Mouse (Mus musculus) lung, postnatal 36 days (tissue): ENCODE results near the gene Fsip1.

Source experiments
- DNase-seq: peaks from one replicate; pipeline ENCODE4 v3.0.0; 2022; ENCODE audit warnings: mixed read lengths

The Fsip1 gene

DNA sequence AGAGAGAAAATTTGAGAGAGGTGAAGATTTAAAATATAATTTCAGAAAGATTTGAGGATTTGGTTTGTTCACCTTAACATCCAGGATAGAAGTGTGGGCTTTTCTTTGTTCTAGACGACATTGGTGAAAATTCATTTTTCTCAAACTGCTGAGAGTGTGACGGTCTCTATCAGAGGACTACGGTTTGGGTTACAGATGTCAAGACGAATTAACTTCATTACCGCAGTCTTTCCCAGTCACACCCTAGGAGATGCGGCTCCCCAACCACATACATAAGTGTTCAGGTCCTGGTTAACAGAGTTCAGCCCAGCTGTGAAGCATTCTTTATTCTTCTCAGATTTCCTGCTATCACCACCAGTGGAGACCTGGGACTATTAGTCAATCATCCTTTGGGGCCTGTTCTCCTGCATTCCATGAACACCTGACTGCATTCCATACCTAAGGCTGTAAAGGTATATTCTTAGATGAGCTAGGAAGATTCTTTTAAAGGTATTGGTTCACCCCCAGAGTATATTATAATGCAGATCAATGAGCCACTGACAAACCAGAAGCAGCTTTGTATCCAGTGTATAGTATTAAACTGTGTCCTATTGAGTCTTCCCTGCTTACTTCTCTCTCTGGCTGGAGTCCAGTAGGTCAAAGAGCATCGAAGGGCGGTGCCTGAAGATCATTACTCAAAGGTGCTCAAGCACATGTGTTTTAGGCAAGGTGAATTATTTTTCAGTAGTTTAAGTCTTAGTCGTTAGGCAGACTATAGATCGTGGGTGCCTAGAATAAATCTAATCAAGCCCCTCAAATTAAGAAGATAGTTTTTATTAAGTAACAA, 82.0 kb downstream of the Fsip1 start:
- no peak for DNase-seq

GRCm38 (mm10) chr2:118168225-118168624, 88.5 kb downstream of the Fsip1 start:
- no peak for DNase-seq

GRCm38 (mm10) chr2:118167731-118168130, 89.0 kb downstream of the Fsip1 start:
- DNase-seq, result no peak

DNA sequence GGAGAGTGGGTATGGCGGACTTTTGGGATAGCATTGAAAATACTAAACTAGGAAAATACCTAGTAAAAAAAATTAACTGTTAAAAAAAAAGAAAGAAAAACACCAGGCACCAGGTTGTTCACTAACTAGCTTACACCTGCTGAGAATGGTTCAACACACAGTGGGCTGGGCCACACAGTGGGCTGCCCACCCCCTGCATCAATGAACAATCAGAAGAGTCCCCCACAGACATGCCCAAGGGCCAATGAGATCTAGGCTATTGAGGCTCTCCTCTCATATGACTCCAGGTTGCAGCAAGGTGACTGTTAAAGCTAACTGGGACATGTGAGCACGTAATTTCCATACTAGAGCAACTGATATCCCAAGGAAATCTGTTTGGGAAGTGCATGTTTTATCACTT, 91.1 kb downstream of the Fsip1 start:
- no peak for DNase-seq

- DNase-seq, result no peak
Measured at GRCm38 (mm10) chr2:118164137-118164536, 92.6 kb downstream of the Fsip1 start.

- DNase-seq, result no peak
Measured at GRCm38 (mm10) chr2:118162486-118162885, 94.3 kb downstream of the Fsip1 start.

DNA sequence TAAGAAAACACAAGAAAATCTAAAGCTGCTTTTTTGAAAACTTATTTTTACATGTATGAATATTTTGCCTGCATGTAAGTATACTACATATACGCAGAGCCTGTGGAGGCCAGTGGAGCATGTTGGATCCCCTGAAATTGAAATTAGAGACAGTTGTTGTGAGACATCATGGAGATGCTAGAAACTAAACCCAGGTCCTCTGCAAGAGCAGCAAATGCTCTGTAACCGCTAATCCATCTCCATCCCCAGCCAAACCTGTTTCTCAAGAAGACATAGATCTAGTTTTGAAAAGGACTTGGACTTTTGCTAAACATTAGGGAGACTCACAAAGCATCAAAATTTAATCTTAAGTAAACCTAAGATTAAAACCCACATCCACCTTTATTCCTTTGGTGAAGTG, 95.8 kb downstream of the Fsip1 start:
- no peak for DNase-seq

GRCm38 (mm10) chr2:118160547-118160946, 96.2 kb downstream of the Fsip1 start:
- no peak for DNase-seq

GRCm38 (mm10) chr2:118159126-118159525, 97.6 kb downstream of the Fsip1 start:
- no peak for DNase-seq

GRCm38 (mm10) chr2:118158095-118158494, 98.7 kb downstream of the Fsip1 start:
- no peak for DNase-seq

GRCm38 (mm10) chr2:118149855-118150563, 106.8 kb downstream of the Fsip1 start:
- peak; percentile 79 for DNase-seq

GRCm38 (mm10) chr2:118148321-118149142, 108.2 kb downstream of the Fsip1 start:
- DNase-seq, result peak; percentile 7

DNA sequence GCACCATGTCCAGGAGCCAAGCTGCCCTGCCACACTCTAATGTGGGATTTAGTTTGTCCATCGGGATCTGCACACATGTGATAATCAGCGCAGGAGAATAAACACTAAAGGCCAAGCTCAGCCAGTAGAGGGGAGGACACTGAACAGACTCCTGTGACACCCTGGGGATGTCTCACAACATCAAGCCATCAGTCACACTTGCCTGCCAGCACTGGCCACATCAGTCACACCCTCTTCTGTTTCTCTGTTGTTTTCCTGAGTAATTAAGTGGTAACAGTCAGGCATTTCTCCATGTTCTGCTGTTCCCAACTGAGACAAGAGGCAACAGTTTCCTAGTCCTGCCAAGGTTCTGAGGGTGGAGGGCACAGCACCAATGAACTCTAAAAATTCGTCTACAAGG, 109.0 kb downstream of the Fsip1 start:
- DNase-seq, result peak; percentile 9

DNA sequence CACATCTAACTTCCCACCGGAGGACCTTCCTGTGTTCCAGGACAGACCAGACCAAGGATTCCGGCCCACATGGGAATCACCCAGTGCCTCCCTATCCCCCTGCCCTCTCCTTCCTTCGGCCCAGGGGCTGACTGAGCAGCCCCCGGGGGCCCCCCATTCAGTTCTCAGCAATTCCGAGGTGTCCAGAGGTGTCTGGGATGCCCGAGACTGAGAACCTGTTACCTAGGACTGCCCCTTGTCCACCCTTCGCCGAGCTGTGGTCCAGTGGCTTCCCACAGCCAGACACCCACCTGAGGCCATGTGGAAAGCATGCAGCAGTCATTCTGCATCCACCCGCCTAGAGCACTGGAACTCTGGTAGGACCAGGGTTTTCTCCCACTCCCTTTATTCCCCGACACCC, 115.1 kb downstream of the Fsip1 start:
- DNase-seq, result no peak

DNA sequence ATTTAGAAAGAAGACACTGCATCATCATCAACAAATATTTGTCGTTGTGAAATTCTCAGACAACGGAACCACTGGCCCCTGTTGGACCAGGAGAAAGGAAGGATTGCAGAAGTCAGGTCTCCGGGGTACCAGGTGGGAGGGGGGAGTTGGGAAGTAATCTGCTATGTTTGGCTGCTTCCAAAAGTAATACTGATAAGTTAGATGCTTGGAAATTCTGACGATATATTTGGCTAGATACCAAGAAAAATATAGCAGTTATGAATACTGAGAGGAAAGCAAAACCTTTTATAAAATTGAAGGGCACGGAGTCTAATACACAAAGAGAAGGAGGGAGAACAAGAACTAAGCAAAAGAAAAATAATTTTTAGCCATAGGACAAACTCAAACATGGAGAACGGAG, 117.5 kb downstream of the Fsip1 start:
- DNase-seq, result no peak

GRCm38 (mm10) chr2:118137776-118138175, 119.0 kb downstream of the Fsip1 start:
- no peak for DNase-seq

GRCm38 (mm10) chr2:118137071-118137470, 119.7 kb downstream of the Fsip1 start:
- DNase-seq, result peak; percentile 57

GRCm38 (mm10) chr2:118128313-118128712, 128.5 kb downstream of the Fsip1 start:
- no peak for DNase-seq

GRCm38 (mm10) chr2:118127516-118128288, 129.1 kb downstream of the Fsip1 start:
- no peak for DNase-seq

DNA sequence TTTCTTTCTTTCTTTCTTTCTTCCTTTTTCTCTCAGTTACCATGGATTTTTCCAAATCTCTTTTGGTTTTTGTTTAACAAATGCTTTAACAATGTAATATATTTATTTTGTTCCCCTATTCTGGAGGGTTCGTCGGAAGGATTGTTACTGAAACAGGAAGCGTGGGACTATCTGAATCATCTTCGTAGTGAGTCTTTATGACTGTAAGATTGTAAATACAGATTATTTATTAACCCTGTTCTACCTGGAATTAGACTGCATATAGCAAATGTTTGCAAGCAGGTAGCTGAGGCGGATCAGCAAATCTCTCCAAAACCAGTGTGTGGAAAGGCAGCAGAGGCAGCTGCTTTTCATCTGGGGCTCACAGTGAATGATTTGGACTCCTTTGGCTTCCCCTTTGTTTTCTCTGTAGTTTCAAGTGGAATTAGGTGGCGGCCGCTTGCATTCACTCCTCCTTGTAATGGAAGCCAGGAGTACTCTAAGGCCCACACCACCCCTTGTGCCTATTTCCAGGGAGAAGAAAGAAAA, 130.8 kb downstream of the Fsip1 start:
- DNase-seq, result no peak

GRCm38 (mm10) chr2:118125211-118125939, 131.4 kb downstream of the Fsip1 start:
- DNase-seq, result no peak

- DNase-seq, result no peak
Measured at GRCm38 (mm10) chr2:118124437-118124836, 132.3 kb downstream of the Fsip1 start.
